Mouse (Mus musculus) megakaryocyte, embryonic 14.5 days (primary cell): ENCODE measurements around the gene Rab11fip5. TPM values are rescaled to one million over a fixed set of nuclear protein-coding genes. Genes with fewer than 3 reads are reported as not detected.

Experiments used
- H3K27me3 ChIP-seq: replicated peaks from 2 replicates; pipeline ENCODE3; 2012; ENCODE audit warnings: inconsistent platforms
- H3K36me3 ChIP-seq: replicated peaks from 2 replicates; pipeline ENCODE3; 2012; ENCODE audit warnings: low read length, inconsistent platforms, mixed read lengths
- H3K4me1 ChIP-seq: 2 replicates; pipeline ENCODE4 v1.6.1; 2012; ENCODE audit warnings: inconsistent platforms
- H3K4me3 ChIP-seq: replicated peaks from 2 replicates; pipeline ENCODE3; 2012; ENCODE audit warnings: moderate library complexity, mild to moderate bottlenecking, inconsistent platforms
- H3K9me3 ChIP-seq: 2 replicates; pipeline ENCODE4 v1.6.1; 2012; ENCODE audit warnings: inconsistent platforms
- FLI1 ChIP-seq: IDR thresholded peaks from 2 replicates; pipeline ENCODE4 v1.6.1; 2012; ENCODE audit warnings: low read length, inconsistent platforms, mixed read lengths
- GATA1 ChIP-seq: IDR thresholded peaks from 3 replicates; pipeline ENCODE4 v1.6.1; 2012; ENCODE audit warnings: mixed read lengths, low read length, inconsistent platforms, borderline replicate concordance
- polyA plus RNA-seq: library from polyadenylated mRNA; stranded (reverse); fragments of >175 nt; gene quantifications from 2 replicates; pipeline ENCODE4 v1.2.3, GENCODE M21; 2012; ENCODE audit warnings: low replicate concordance; ENCODE audit not compliant: insufficient read depth

Gene Rab11fip5
- polyA plus RNA-seq, 1 experiment, result 4.4 TPM

GRCm38 (mm10) chr6:85339273-85339901 lies 35.0 kb downstream of the Rab11fip5 start:
- Histone ChIP-seq H3K36me3 (no peaks in the 10 kb centered on the region), H3K4me3 (peak overlapping the region; percentile 40), H3K27me3 (peaks cover 91% of the 10 kb centered on the region), H3K9me3 (no peaks in the 10 kb centered on the region), H3K4me1 (peaks cover 11% of the 10 kb centered on the region; the same call in 1 of the 2 replicates)
- TF ChIP-seq GATA1 (no peak), FLI1 (no peak)

GRCm38 (mm10) chr6:85336944-85337343 lies 37.5 kb downstream of the Rab11fip5 start:
- peaks cover 85% of the 10 kb centered on the region for H3K27me3 ChIP-seq
- H3K4me1 ChIP-seq, result peaks cover 35% of the 10 kb centered on the region
- no peaks in the 10 kb centered on the region for H3K36me3 ChIP-seq
- no peaks in the 10 kb centered on the region for H3K9me3 ChIP-seq
- TF ChIP-seq FLI1, result no peak
- no peak for TF ChIP-seq GATA1
- no peak overlapping the region for H3K4me3 ChIP-seq

GRCm38 (mm10) chr6:85335352-85335751 lies 39.1 kb downstream of the Rab11fip5 start:
- Histone ChIP-seq H3K4me1 (peaks cover 43% of the 10 kb centered on the region), H3K27me3 (peaks cover 84% of the 10 kb centered on the region), H3K9me3 (no peaks in the 10 kb centered on the region), H3K36me3 (no peaks in the 10 kb centered on the region), H3K4me3 (no peak overlapping the region)
- no peak for TF ChIP-seq FLI1
- no peak for TF ChIP-seq GATA1

GRCm38 (mm10) chr6:85334851-85335250 lies 39.6 kb downstream of the Rab11fip5 start:
- Histone ChIP-seq H3K27me3 (peaks cover 84% of the 10 kb centered on the region), H3K4me1 (peaks cover 43% of the 10 kb centered on the region), H3K4me3 (no peak overlapping the region), H3K9me3 (no peaks in the 10 kb centered on the region), H3K36me3 (no peaks in the 10 kb centered on the region)
- TF ChIP-seq GATA1, result no peak
- TF ChIP-seq FLI1, result no peak

- no peak for TF ChIP-seq GATA1
- TF ChIP-seq FLI1, result no peak
- Histone ChIP-seq H3K27me3 (peaks cover 84% of the 10 kb centered on the region), H3K4me1 (peaks cover 37% of the 10 kb centered on the region), H3K4me3 (no peak overlapping the region), H3K9me3 (no peaks in the 10 kb centered on the region), H3K36me3 (no peaks in the 10 kb centered on the region)
These were observed 40.2 kb downstream of the Rab11fip5 start for GRCm38 (mm10) chr6:85334251-85334650.

GRCm38 (mm10) chr6:85333732-85334131 lies 40.7 kb downstream of the Rab11fip5 start:
- Histone ChIP-seq H3K4me3 (peak overlapping the region; percentile 95), H3K27me3 (peaks cover 85% of the 10 kb centered on the region), H3K36me3 (no peaks in the 10 kb centered on the region), H3K9me3 (no peaks in the 10 kb centered on the region), H3K4me1 (peaks cover 33% of the 10 kb centered on the region)
- TF ChIP-seq GATA1, result no peak
- TF ChIP-seq FLI1, result no peak

GRCm38 (mm10) chr6:85333000-85333669 lies 41.3 kb downstream of the Rab11fip5 start, which contains the start of gene Sfxn5:
TSS of gene Sfxn5 (minus strand) at chr6:85333422.
- H3K4me3 ChIP-seq, result peak within 1 kb of the TSS; percentile 95
- peaks cover 33% of the 10 kb centered on the region for H3K4me1 ChIP-seq
- TF ChIP-seq GATA1, result no peak
- TF ChIP-seq FLI1, result no peak
- H3K27me3 ChIP-seq, result peaks cover 80% of the 10 kb centered on the region
- no peaks in the 10 kb centered on the region for H3K36me3 ChIP-seq
- no peaks in the 10 kb centered on the region for H3K9me3 ChIP-seq

GRCm38 (mm10) chr6:85332351-85332999 lies 42.0 kb downstream of the Rab11fip5 start:
- Histone ChIP-seq H3K4me3 (peak overlapping the region; percentile 95), H3K36me3 (no peaks in the 10 kb centered on the region), H3K27me3 (peaks cover 78% of the 10 kb centered on the region), H3K9me3 (no peaks in the 10 kb centered on the region), H3K4me1 (peaks cover 33% of the 10 kb centered on the region)
- TF ChIP-seq GATA1 (no peak), FLI1 (no peak)

- TF ChIP-seq GATA1, result no peak
- no peak for TF ChIP-seq FLI1
- H3K36me3 ChIP-seq, result no peaks in the 10 kb centered on the region
- H3K9me3 ChIP-seq, result no peaks in the 10 kb centered on the region
- H3K27me3 ChIP-seq, result peaks cover 73% of the 10 kb centered on the region
- peaks cover 36% of the 10 kb centered on the region for H3K4me1 ChIP-seq
- no peak overlapping the region for H3K4me3 ChIP-seq
These were observed 42.7 kb downstream of the Rab11fip5 start for GRCm38 (mm10) chr6:85331736-85332135.
